Mouse (Mus musculus) forebrain, embryonic 12.5 days (tissue): Measurements from ENCODE around the gene Fbxo28. TPM values are rescaled to one million over a fixed set of nuclear protein-coding genes. Genes with fewer than 3 reads are reported as not detected.

Experiments used
- ATAC-seq: fragments of 200-750 bp; cut with Nextera tagmentation; 2 replicates; pipeline ENCODE4 v1.8.0; 2017; ENCODE audit warnings: moderate TSS enrichment; ENCODE audit not compliant: low FRiP score
- H3K27ac ChIP-seq: fragments of 300-500 bp; sonication (generic); 2 replicates; pipeline ENCODE4 v1.5.1; 2016; ENCODE audit warnings: mild to moderate bottlenecking
- H3K27me3 ChIP-seq: fragments of 300-500 bp; sonication (generic); 2 replicates; pipeline ENCODE4 v1.6.1; 2016; ENCODE audit warnings: mild to moderate bottlenecking
- H3K36me3 ChIP-seq: fragments of 300-500 bp; sonication (generic); replicated peaks from 2 replicates; pipeline ENCODE4 v1.6.1; 2016; ENCODE audit warnings: mild to moderate bottlenecking
- H3K4me1 ChIP-seq: fragments of 300-500 bp; sonication (generic); 2 replicates; pipeline ENCODE4 v1.6.1; 2016
- H3K4me2 ChIP-seq: fragments of 300-500 bp; sonication (generic); 2 replicates; pipeline ENCODE4 v1.6.1; 2016; ENCODE audit warnings: mild to moderate bottlenecking, moderate library complexity
- H3K4me3 ChIP-seq: fragments of 300-500 bp; sonication (generic); replicated peaks from 2 replicates; pipeline ENCODE4 v1.5.1; 2016; ENCODE audit warnings: mild to moderate bottlenecking
- H3K9ac ChIP-seq: fragments of 300-500 bp; sonication (generic); 2 replicates; pipeline ENCODE4 v1.6.1; 2016; ENCODE audit warnings: mild to moderate bottlenecking
- H3K9me3 ChIP-seq: fragments of 300-500 bp; sonication (generic); 2 replicates; pipeline ENCODE4 v1.6.1; 2016
- WGBS: fragments of 180-500 bp; shearing (Covaris S2); methylation state at CpG from one replicate; pipeline ENCODE4 v1.1.7; 2016; 5-methylcytosine and 5-hydroxymethylcytosine counted together
- polyA plus RNA-seq: library from polyadenylated mRNA; unstranded; fragments of >200 nt; fragmentation: Nextera tagmentation; extraction: Ambion mirVana; gene quantifications from 2 replicates; pipeline ENCODE4 v1.2.1, GENCODE M21; 2016

Fbxo28 gene
- polyA plus RNA-seq: 31.6 and 34.5 TPM in 2 replicates

DNA sequence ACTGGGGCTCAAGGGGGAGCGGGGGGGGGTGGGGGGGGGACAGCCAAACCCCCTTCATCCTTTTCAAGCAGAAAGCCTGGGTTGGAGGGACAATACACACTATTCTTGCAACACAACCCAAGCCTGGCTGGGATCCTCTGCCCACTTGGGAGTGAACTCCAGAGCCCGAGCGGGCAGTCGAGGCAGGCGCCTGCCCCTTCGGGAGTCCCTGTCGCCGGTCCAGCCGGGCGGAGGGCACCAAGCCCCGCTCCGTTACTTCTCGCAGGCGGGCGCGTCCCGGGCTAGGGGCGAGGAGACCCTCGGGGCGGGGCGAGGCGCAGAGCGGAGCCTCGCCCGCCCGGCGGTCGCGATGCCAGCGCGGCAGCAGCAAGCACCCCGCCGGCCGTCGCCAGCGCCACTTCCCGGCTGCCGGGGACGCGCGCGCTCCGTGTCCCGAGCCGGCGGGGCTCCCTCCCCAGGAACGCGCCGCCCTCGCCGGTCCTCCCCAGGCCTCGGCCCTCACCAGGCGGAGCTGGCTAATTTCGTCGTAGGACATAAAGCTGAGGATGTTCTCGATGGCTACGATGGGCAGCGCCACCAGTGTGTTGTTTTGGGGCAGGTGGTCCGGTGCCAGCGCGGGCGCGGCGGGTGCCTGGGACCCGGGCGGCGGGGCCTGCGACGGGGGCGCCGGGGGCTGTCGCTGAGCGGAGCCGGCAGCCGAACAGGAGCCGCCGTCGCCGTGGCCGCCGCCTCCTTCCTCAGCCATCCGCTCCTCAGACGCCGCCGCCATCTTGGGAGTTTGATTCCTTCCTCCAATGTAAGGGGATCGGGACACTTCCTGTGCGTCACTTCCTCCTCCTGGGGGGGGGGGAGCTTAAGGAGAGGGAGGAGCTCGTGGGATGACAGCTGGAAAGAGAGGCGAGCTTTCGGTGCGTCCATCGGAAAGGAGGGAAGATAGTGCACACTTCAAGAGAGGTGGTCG, at the start of gene Fbxo28:
Gene Fbxo28, minus strand, starts transcription at position 809 of the 961 bp plus-strand sequence.
- Histone ChIP-seq H3K4me2 (peak within 1 kb of the TSS; percentile 93), H3K4me1 (peaks cover 33% of the 10 kb centered on the region), H3K27me3 (no peaks in the 10 kb centered on the region), H3K4me3 (peak within 1 kb of the TSS; percentile 98), H3K36me3 (peaks cover 6% of the 10 kb centered on the region), H3K9me3 (no peaks in the 10 kb centered on the region), H3K27ac (peak within 1 kb of the TSS; percentile 85), H3K9ac (peak within 1 kb of the TSS; percentile 98)
- WGBS: under 1% methylated on average over 92 of the region's 93 CpGs
- peak; percentile 97 for ATAC-seq

- Histone ChIP-seq H3K4me1 (no peaks in the 10 kb centered on the region), H3K9me3 (no peaks in the 10 kb centered on the region), H3K4me2 (no peak overlapping the region), H3K36me3 (no peaks in the 10 kb centered on the region), H3K27ac (no peak overlapping the region), H3K9ac (no peak overlapping the region), H3K27me3 (no peaks in the 10 kb centered on the region), H3K4me3 (no peak overlapping the region)
- WGBS: 66% methylated on average over 4 of the region's 4 CpGs
- no peak for ATAC-seq
Measured at GRCm38 (mm10) chr1:182388729-182389128, 47.3 kb upstream of the Fbxo28 start.

DNA sequence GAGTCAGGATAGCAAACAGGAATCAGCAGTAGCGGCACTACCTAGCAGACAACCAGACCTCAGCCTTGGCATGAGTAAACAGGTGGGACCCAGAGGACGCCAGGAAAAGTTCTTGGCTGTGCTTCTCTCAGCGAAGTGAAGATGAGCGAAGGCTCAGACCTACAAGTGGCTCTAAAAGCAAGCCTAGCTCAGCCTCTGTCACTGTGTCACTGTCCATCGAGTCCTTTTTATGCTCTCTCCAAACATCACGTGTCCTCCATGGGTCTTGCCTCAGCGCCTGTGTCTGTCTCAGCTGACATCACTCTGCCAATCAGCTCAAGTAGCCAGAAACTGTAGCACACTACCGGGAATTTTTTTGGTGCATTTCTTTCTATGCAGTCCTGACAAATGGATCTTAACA, 45.0 kb upstream of the Fbxo28 start:
- no peak overlapping the region for H3K4me3 ChIP-seq
- H3K9me3 ChIP-seq: no peaks in the 10 kb centered on the region
- no peak overlapping the region for H3K4me2 ChIP-seq
- H3K27ac ChIP-seq: no peak overlapping the region
- no peak for ATAC-seq
- 94% methylated on average over 8 of the region's 8 CpGs for WGBS
- peaks cover 7% of the 10 kb centered on the region for H3K4me1 ChIP-seq
- H3K36me3 ChIP-seq: no peaks in the 10 kb centered on the region
- no peaks in the 10 kb centered on the region for H3K27me3 ChIP-seq
- no peak overlapping the region for H3K9ac ChIP-seq

GRCm38 (mm10) chr1:182383096-182383495, 41.7 kb upstream of the Fbxo28 start:
- WGBS: 11% methylated on average over 9 of the region's 9 CpGs
- no peak for ATAC-seq
- no peak overlapping the region for H3K9ac ChIP-seq
- no peaks in the 10 kb centered on the region for H3K9me3 ChIP-seq
- H3K4me2 ChIP-seq: no peak overlapping the region
- no peaks in the 10 kb centered on the region for H3K36me3 ChIP-seq
- peaks cover 7% of the 10 kb centered on the region for H3K4me1 ChIP-seq
- H3K27me3 ChIP-seq: no peaks in the 10 kb centered on the region
- no peak overlapping the region for H3K4me3 ChIP-seq
- H3K27ac ChIP-seq: no peak overlapping the region

DNA sequence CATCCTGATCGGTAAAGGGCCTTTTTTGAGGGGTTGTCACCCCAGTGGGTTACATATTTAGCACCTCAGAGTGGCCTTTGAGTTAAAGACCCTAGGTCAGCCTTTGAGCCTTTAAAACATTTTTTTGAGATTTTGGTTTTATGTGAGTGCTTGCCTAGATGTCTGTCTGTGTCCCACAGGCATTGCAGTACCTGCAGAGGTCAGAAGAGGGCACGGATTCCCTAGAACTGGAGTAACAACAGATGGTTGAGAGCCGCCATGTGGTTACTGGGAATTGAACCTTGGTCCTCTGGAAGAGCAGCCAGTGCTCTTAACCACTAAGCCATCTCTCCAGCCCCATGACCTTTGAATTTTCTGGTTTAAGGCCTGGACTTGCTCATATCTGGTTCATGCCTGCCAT, 39.9 kb upstream of the Fbxo28 start:
- 81% methylated on average over 3 of the region's 3 CpGs for WGBS

DNA sequence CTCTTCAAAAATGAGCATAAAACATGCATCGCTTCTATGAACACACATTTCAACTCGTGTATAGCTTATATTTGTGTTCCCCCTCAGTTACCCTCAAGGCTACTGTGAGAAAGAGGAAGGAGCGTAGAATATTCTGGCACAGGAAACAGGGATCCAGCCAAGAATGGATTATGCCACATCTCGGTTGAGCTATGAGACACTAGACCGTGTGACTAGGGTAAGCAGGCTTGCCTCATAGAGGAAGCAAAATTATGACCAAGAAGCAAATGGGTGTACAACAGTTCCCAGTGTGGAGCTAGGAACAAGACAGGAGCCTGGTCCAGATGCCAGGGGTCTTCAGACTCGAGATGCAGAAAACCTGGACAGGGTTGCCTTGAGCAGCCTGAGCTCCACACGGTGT, 39.3 kb upstream of the Fbxo28 start:
- ATAC-seq: no peak
- H3K9ac ChIP-seq: no peak overlapping the region
- H3K4me1 ChIP-seq: peaks cover 7% of the 10 kb centered on the region
- WGBS: 88% methylated on average over 7 of the region's 7 CpGs
- no peaks in the 10 kb centered on the region for H3K9me3 ChIP-seq
- no peak overlapping the region for H3K4me2 ChIP-seq
- no peak overlapping the region for H3K4me3 ChIP-seq
- H3K36me3 ChIP-seq: no peaks in the 10 kb centered on the region
- H3K27me3 ChIP-seq: no peaks in the 10 kb centered on the region
- H3K27ac ChIP-seq: no peak overlapping the region

More for the DNA sequence above, 39.9 kb upstream of the Fbxo28 start:
- no peaks in the 10 kb centered on the region for H3K9me3 ChIP-seq
- no peaks in the 10 kb centered on the region for H3K36me3 ChIP-seq
- no peak overlapping the region for H3K9ac ChIP-seq
- no peak overlapping the region for H3K4me2 ChIP-seq
- ATAC-seq: no peak
- no peaks in the 10 kb centered on the region for H3K27me3 ChIP-seq
- H3K4me3 ChIP-seq: no peak overlapping the region
- no peak overlapping the region for H3K27ac ChIP-seq
- H3K4me1 ChIP-seq: peaks cover 7% of the 10 kb centered on the region

DNA sequence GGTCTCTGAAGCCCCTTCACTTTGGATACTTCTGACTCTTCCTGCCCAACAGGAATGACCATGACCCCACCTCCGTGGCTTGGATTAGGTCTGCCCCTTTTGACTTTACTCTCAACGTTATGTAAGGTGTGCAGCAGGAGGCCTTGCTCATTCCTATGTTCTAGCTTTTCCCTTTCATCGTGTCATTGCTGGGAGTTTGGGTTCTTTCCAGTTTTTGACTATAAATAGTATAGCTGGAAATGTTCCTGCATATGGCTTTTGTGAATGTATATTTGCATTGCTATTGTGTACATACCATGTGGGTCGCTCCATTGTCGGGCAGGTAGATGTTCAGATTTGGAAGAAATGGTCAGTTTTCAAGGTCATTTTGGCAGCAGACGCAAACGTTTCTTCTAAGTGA, 37.4 kb upstream of the Fbxo28 start:
- ATAC-seq: no peak
- no peaks in the 10 kb centered on the region for H3K27me3 ChIP-seq
- H3K4me3 ChIP-seq: no peak overlapping the region
- H3K4me2 ChIP-seq: no peak overlapping the region
- WGBS: 89% methylated on average over 7 of the region's 7 CpGs
- no peak overlapping the region for H3K9ac ChIP-seq
- peaks cover 7% of the 10 kb centered on the region for H3K4me1 ChIP-seq
- no peaks in the 10 kb centered on the region for H3K9me3 ChIP-seq
- H3K36me3 ChIP-seq: no peaks in the 10 kb centered on the region
- H3K27ac ChIP-seq: no peak overlapping the region

DNA sequence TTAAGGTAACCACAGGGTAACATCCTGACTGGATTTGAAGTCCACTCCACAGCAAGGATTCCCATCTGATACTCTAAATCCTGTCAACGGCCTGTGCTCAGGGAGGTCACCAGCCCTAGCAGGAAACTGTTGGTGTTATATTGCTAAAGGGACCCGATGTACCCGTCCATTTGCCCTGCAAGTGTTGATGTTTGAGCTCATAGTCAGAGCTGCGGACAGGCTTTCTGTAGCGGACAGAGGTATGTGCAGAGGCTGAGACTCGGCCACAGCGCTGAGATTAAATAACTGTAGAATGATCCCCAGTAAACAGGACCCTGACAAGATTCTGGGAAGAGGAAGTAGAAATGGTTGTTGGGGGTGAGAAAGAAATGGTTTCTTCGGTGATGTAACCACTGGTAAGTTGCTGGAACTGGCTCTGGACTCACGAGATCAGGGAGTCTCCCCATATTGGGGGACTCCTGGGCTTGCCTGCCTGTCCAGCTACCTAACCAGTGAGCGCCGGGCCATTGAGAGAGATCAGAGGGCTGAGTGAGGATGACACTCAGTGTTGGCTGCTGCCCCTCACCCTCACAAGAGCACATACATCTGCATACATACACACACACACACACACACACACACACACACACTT, 36.9 kb upstream of the Fbxo28 start:
- no peak overlapping the region for H3K27ac ChIP-seq
- peaks cover 7% of the 10 kb centered on the region for H3K4me1 ChIP-seq
- no peaks in the 10 kb centered on the region for H3K9me3 ChIP-seq
- WGBS: 87% methylated on average over 11 of the region's 11 CpGs
- H3K36me3 ChIP-seq: no peaks in the 10 kb centered on the region
- no peak for ATAC-seq
- no peak overlapping the region for H3K4me2 ChIP-seq
- no peaks in the 10 kb centered on the region for H3K27me3 ChIP-seq
- no peak overlapping the region for H3K9ac ChIP-seq
- H3K4me3 ChIP-seq: no peak overlapping the region

DNA sequence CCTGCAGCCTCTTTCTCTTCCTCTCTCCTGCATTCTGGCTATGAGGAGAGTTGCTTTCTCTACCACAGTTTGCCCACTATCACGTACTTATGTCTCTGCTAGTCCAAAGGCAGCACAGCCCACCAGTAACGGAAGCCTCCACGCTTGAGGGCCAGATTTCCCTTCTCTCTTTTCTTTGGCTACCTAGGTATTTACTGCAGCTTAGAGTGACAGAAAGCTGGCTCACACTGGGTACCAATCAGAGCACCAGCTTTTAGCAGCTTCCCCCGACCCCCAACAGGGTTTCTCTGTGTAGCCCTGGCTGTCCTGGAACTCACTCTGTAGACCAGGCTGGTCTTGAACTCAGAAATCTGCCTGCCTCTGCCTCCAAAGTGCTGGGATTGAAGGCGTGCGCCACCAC, 36.1 kb upstream of the Fbxo28 start:
- Histone ChIP-seq H3K9ac (no peak overlapping the region), H3K4me2 (no peak overlapping the region), H3K4me1 (no peaks in the 10 kb centered on the region; the same call in 1 of the 2 replicates), H3K36me3 (no peaks in the 10 kb centered on the region), H3K9me3 (no peaks in the 10 kb centered on the region), H3K27me3 (no peaks in the 10 kb centered on the region), H3K27ac (no peak overlapping the region), H3K4me3 (no peak overlapping the region)
- ATAC-seq: no peak
- 84% methylated on average over 6 of the region's 6 CpGs for WGBS

DNA sequence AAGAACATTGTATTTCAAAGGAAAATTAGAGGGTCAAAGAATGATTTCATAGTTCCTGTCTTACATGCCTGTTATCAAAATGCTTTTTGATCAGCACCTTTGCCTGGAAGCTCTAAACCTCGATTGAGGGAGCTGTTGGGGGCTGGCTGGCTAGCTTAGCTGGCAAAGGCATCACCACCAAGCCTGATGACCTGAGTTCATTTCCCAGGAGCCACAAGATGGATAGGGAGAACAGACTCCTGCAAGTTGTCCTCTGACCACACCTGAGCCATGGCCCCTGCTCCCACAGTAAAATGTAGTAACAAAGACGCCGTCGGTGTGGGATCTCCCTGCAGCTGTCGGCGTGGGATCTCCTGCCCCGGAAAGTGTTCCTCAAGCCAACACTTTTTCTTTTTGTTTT, 35.4 kb upstream of the Fbxo28 start:
- H3K4me3 ChIP-seq: no peak overlapping the region
- H3K4me2 ChIP-seq: no peak overlapping the region
- H3K9ac ChIP-seq: no peak overlapping the region
- no peak overlapping the region for H3K27ac ChIP-seq
- H3K27me3 ChIP-seq: no peaks in the 10 kb centered on the region
- no peaks in the 10 kb centered on the region for H3K36me3 ChIP-seq
- H3K4me1 ChIP-seq: no peaks in the 10 kb centered on the region; the same call in 1 of the 2 replicates
- ATAC-seq: no peak
- H3K9me3 ChIP-seq: no peaks in the 10 kb centered on the region
- 95% methylated on average over 7 of the region's 7 CpGs for WGBS

- WGBS: 29% methylated on average over 8 of the region's 8 CpGs
- Histone ChIP-seq H3K4me3 (no peak overlapping the region), H3K27ac (no peak overlapping the region), H3K4me2 (no peak overlapping the region), H3K27me3 (no peaks in the 10 kb centered on the region), H3K9ac (no peak overlapping the region), H3K4me1 (no peaks in the 10 kb centered on the region; the same call in 1 of the 2 replicates), H3K36me3 (no peaks in the 10 kb centered on the region), H3K9me3 (no peaks in the 10 kb centered on the region)
- ATAC-seq: peak; percentile 39; the same call in 1 of the 2 replicates
Measured at GRCm38 (mm10) chr1:182376221-182376620, 34.8 kb upstream of the Fbxo28 start.

- Histone ChIP-seq H3K9ac (no peak overlapping the region), H3K4me2 (no peak overlapping the region), H3K27me3 (no peaks in the 10 kb centered on the region), H3K27ac (no peak overlapping the region), H3K4me1 (no peaks in the 10 kb centered on the region; the same call in 1 of the 2 replicates), H3K9me3 (no peaks in the 10 kb centered on the region), H3K36me3 (no peaks in the 10 kb centered on the region), H3K4me3 (no peak overlapping the region)
- 85% methylated on average over 8 of the region's 8 CpGs for WGBS
- no peak for ATAC-seq
Measured at GRCm38 (mm10) chr1:182371891-182372290, 30.5 kb upstream of the Fbxo28 start.
